Mouse (Mus musculus): ENCODE results near the gene Mael.

Mael gene

DNA sequence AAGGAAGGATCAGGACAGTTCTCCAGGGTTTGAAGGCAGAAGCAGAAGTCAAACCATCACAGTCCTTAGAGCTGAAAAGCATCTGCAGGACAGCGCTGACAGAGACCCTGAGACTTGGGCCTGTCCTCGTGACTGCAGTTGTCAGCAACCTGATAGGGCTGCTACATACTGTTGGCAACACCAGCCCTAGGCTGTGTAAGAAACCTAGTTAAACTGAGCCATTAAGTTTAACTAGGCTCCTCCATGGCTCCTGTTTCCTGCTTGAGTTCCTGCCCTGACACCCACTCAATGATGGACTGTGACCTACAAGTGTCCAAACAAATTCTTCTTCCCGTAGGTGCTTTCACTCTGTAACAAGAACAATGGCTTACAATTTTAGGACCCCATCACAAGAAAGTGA lies 33.4 kb downstream of the Mael start:
- in situ Hi-C loops (cut with MboI, MseI): no loop called here

DNA sequence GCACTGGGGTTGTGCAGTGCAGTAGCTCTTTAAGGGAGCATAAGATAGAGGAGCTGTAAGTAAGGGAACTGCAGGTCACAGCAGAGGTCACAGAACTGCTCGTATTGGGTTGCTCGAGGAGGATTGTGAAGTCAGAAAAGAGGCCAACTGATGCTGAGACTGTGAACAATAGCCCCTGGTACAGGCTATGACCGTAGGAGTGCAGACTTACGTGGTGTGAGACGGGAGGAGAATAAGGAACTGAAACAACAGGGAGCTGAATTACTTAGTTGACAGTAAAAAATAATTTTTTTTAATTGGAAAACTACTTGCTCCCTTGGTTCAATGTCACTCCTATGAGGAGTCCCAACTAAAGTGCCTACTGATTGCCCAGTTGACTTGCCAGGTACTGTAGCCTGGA lies 34.4 kb downstream of the Mael start:
- in situ Hi-C loops (cut with MboI, MseI): no loop called here

DNA sequence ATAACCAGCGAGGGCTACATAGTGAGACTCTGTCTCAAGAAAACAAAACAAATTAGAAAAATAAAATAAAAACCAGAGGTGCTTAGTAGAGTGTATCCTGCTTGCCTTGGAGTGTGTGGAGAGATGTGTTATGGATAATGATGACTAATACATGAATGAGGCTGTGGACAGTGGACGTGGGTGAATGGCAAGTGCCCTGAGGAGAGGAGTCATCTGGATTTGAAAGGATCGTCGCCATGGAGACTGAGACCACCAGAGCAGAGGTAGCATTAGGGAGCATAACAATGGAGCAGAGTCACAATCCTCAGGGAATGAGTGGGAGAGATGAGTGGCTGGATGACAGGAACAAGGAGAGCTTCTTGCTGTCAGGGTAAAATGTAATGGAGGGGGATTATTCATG lies 48.7 kb downstream of the Mael start:
- in situ Hi-C loops (cut with MboI, MseI): no loop called here

DNA sequence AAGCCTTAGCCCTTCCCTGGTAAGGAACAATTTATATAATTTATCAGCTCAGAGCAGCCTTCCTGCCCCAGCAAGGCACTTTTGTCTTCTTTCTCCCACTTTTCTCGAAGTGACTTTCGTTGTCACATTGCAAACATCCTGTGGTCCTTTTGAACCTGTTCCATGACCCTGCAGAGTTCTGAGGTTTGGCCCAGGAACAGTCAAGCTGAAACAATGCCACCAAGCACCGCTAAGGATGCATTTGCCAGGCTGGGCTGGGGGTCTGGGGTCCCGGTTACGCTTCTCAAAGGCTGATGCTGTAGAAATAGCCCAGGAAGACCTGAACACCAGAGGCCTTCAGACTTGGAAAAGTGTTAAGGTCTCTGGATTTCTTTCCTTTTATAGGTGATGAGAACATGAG lies 53.2 kb downstream of the Mael start:
- in situ Hi-C loops (cut with MboI, MseI): no loop called here

DNA sequence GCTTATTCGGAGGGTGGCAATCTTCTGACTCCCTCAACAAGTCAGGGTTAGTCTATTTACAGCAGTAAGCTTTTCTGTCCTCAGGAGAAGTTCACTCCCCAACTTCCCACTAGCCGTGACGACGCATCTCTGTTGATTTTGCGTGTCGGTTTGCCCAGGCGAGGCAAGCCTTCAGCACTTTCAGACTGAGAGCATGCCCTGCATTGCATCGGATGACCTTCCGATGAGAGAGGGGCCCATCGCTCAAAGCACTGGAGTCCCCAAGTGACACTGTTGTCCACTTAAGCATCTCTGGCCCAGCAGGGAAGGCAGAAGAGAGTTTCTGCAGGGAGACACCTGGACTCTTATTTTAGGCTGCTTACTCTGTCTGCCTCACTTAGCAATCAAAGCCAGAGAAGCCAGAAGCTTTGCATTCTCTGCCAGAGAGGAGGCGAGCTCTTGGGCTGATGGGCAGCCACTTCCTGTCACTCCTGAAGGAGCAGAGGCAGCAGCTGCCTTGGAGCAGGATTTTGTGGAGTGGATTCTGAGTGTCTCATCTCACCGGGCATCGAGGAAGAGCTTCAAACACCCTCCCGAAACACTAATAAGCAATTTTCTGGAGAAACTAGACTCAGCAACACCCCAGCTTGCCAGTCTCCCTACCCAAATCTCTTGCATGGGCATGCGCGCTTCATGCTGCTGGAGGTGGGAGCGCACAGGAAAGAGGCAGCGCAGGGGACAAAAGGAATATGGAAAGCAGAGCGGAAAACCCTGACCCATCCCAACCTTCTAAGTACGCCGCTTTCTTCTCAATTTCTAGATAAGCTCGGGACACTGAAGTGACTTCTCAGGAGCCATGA lies 53.9 kb downstream of the Mael start:
- in situ Hi-C loops (cut with MboI, MseI): no loop called here

DNA sequence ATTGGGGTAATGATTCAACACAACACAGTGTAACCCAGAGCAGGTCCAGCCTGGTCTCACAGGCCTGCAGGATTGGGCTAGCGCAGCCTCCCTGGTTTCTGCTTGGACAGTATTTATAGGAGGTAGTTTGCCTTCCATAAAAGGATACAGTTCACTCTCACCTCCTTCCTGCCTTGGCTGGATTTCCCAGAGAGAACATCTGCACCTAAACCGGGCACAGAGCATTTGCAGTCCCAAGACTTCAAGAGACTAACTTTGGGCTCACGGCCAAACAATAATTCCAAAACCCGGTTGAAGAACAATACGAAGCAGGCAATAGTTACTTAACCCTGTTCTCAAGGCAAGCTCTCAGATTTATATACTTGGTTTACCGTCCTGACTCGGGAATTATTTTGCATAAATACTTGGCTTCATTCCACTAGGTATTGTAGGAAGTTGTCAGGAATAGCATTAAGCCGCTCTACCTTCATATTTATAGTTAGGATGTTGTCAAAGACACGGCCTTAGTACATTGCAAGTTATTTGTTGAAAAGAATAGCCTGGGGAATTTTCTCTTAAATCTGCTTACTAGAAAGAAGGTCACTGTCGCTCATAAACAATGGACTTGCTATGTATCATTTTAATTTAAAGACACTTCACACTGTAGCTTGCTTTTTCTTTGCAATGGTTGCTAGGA lies 55.5 kb downstream of the Mael start:
- in situ Hi-C loops (cut with MboI, MseI): no loop called here

DNA sequence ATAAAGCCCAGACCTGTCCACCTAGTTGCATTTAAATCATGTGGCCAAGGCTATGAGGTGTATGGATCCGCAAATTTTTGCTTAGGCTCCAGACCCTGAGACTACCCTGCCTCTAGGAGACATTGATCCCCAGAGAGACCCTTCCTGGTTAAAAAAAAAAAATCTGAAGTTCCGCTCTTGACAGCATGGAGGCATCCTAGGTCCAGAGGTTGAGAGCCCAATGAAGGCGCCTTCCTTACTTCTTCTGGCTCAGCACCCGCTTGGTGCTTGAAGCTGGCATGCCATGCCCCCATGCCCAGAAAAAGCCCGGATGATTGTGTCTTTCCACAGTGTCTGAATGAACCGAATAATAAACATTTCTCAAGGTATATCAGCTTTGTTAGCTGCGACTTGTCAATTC lies 57.0 kb downstream of the Mael start:
- in situ Hi-C loops (cut with MboI, MseI): no loop called here

DNA sequence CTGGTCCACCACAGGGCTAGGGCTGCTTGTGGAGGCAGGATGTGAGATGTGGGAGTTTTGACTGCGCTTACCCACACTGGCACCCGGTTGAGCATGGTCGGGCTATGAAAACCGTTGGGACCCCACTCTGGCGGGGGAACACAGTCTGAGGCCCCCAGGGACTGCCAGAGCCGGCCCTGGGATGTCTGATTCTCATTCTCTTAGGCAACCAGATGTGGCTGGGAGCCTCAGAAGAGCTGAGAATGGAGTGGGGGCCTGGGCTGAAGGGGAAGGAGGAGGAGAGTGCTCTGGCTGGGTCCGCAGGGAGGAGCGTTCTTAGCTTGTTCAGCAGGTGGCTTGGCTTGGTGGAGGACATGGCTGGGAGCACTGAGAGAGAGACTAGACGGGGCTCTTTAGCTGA lies 64.9 kb downstream of the Mael start:
- in situ Hi-C loops (cut with MboI, MseI): no loop called here

DNA sequence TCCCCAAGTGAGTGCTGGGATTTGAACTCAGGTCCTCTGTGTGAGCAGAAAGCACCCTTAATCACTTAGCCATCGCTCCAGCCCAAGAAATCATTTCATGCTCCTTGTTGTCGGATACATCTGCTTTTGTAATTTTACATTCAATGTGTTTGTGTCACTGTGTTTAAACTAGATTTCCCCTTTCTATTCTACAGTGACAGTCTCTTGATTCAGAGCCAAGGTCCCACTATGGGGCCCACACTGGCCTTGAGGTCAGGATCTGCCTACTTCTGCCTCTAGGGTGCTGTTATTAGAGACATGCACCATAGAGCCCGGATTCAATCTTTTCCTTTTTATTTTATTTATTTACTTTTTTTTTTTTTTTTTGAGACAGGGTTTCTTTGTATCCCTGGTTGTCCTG lies 65.6 kb downstream of the Mael start:
- in situ Hi-C loops (cut with MboI, MseI): no loop called here

DNA sequence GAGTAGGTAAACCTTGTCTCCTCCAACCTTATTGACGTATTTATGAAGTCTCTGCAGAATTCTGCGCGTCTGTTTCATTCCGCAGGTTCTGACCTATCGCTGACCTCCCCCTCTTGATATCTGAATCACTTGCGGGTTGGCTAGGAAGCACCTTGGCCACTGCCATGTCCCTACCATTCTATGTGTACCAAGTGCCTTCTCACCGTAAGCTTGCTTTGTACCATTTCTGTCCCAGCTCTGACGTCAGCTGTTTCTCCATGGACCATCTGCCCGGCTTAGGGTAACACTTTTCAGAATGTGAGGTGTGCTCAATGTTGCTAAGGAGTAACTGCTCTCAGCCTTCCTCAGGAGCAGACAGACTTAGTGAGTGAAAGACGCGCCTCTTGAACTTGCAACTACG lies 67.7 kb downstream of the Mael start:
- in situ Hi-C loops (cut with MboI, MseI): no loop called here

DNA sequence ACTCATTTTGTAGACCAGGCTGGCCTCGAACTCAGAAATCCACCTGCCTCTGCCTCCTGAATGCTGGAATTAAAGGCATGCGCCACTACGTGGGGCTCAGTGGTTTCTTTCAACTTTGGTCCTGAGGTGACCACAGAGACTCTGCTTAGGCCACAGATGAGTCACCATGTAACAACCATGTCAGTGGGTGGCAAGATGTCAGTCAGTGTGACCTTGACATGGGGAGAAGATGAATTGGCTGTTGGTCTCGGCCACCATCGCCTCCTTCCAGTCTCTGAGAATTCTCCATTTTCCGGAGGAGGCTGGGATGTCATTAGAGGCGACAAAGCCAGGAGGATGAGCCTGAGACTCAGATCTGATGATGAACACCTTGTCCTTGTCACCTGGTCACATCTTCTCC lies 68.8 kb downstream of the Mael start:
- in situ Hi-C loops (cut with MboI, MseI): no loop called here

DNA sequence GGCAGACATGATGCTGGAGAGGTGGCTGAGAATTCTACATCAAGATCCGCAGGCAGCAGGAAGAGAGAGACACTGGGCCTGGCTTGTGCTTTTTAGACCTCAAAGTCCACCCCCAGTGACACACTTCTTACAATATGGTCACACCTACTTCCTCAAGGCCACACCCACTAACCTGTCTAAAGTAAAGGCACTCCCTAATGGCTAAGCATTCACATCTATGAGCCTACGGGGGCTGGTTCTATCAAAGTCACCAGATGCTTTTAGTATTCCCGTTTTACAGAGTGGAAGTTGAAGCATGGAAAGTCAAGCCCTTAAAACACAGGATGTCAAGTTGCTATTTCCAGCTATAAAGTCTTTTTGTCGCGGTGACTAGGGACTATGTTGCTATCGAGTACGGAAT lies 70.5 kb downstream of the Mael start:
- in situ Hi-C loops (cut with MboI, MseI): no loop called here

DNA sequence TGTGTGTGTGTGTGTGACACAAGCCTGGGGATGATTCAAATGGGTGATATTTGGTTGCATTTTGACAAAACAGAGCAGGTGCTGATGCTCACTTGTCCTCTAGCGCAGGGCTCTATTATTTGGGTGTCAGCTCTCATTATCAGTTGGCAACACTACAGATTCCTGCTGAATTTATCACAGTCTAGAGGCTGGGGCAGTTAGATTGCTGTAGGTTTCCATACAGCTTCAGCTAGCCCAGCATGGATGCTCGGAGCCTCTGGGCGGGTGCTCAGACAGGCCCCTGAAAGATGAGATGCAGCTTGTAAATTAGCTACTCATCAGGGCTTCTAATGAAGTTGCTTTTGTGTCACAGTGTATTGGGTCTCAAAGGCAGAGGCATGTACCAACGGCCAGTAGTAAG lies 71.1 kb downstream of the Mael start:
- in situ Hi-C loops (cut with MboI, MseI): no loop called here

DNA sequence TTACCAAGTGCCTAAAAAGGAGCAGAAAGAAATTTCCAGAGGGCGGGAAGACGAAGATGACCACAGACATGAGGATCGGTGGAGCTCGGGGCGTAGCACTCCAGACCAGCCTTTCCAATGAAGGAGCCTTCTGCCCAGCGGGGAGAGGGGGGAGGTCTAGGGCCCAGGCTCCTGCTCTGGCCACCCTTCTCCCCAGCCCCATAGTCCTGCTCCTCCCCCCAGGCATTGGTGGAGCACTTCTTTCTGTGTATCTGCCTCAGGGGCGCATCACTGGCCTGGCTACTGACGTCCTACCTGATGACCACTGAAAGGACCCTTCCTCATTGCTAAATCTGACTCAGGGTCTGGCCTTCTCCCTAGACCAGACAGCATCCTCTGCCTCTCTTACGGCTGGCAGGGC lies 73.4 kb downstream of the Mael start:
- in situ Hi-C loops (cut with MboI, MseI): no loop called here

DNA sequence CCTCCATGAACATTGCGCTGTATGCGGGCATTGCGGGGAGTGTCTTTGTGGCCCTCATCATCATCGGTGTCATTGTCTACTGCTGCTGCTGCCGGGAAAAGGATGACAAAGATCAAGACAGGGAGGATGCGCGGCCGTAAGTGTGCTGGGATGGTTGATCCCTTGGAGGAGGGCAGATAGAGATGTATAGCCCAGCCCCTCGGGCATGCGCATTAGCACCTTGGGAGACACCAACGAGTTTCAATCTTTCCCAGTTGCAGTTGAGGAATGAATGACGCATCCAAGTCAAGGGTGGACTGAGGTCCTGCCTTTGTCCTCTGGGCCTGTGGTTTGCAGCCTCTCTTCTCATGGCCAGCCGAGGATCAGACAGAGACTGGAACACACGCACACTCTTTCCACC lies 74.0 kb downstream of the Mael start:
- in situ Hi-C loops (cut with MboI, MseI): loop anchor here (5.0 kb wide), 2 partner anchors 158 to 198 kb away; no protein-coding TSS in a partner anchor

DNA sequence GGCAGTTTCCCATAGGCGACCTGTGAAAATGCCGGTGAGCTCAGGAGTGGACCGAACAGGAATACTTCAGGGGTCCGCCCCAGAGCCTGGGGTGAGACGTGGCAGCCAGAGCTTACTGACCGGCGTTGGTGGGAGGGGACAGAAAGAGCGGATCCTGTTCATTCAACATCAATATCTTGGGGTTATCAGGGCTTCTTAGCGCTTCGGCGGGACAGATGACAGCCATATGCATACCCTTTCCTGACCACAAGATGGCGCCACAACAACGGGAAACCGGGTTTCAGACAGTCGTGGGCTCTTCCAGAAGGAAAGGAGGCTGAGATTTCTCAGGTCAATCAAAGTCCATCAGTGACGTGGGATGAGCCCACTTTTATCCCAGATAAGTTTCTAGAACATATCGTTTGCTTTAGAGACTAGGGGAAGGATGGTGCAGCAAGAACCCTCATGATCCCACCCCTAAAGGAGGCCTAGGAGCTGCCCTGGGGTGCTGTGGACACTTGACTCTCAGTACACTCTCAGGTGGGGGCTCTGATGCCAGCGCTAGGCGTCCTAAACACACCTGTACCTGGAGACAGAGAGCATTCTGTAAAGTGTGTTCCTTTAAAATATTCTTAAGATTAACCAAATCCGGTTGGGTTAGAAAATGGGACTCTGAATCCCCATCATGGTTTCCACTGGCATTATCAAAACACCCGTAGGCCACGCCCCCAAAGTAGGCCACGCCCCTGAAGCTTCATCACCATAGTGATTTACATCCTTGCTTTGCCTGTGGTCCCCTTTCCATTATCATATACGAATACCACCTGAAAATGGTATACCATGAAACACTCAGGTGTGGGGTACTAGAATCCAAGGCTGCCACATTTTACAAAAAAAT lies 77.7 kb downstream of the Mael start:
- in situ Hi-C loops (cut with MboI, MseI): loop anchor here (5.0 kb wide), 2 partner anchors 161 to 201 kb away; no protein-coding TSS in a partner anchor

DNA sequence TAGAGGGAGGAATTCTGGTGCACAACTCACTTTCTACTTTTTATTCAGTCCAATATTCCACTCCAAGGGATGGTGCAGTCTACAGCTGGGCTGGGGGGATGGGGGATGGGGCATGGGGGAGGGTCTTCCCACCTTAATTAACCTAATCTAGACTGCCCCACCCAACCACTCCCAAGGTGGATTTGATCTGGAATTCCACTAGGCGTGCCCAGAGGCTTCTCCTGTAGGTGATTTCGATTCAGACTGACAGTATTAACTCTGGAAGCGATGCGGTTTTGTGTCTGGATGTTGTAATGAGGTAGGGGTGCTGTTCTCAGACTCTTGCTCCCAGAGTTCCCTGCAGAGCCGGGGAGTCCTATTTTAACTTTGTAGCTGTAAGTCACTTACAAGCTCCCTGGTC lies 78.4 kb downstream of the Mael start:
- in situ Hi-C loops (cut with MboI, MseI): loop anchor here (5.0 kb wide), 2 partner anchors 162 to 202 kb away; no protein-coding TSS in a partner anchor

DNA sequence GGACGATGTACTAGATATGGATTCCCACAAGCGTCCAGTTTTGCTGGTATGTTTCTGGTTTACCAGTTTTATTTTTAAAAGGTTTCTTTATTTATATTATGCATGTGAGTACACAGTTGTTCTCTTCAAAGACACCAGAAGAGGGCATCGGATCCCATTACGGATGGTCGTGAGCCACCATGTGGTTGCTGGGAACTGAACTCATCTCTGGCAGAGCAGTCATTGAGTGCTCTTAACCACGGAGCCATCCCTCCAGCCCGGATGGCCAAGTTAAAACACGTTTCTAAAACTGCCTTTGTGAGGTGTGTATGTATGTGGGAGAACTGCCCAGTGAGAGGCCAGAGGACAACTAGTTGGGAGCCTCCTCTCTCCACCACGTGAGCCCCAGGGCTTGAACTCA lies 79.9 kb downstream of the Mael start:
- in situ Hi-C loops (cut with MboI, MseI): loop anchor here (5.0 to 10.0 kb wide), 2 partner anchors 264 to 301 kb away; no protein-coding TSS in a partner anchor

DNA sequence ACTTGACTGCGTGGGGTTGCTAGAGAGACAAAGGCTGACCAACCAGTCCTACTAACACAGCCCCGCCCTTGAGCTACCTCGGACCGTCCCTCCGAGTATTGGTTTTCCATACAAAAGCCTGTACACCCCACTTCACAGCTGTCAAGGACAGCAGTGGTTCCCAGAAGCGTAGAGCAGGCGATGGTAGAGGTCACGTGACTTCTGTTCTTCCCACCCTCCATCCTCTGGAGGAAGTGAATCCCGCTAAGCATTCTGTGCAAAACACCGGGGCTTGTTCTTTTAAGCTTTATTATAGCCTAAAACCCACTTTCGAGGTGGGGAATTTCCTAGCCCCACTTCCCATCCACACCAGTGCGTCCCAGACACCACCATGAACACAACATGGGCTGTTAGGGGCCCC lies 80.8 kb downstream of the Mael start:
- in situ Hi-C loops (cut with MboI, MseI): loop anchor here (5.0 to 10.0 kb wide), 2 partner anchors 263 to 300 kb away; no protein-coding TSS in a partner anchor

DNA sequence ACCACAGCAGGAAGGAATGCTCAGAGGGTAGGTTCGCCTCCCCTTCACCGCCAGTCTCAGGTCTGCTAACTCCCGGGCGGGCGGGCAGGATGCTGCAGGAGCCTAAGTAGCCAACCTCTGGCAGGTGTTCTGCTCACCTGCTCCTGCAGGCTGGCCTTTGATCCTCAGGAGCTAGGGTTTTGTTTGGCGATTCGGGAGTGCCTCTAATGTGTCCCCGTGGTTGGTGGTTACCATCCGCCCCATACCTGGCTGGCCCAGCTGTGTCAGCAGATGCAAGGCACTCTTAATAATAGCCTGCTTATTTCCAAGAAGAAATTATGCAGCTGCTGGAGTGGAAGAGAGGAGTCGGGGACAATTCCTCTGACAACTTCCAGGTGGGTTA lies 83.4 kb downstream of the Mael start:
- in situ Hi-C loops (cut with MboI, MseI): loop anchor here (5.0 to 10.0 kb wide), 2 partner anchors 260 to 298 kb away; no protein-coding TSS in a partner anchor

DNA sequence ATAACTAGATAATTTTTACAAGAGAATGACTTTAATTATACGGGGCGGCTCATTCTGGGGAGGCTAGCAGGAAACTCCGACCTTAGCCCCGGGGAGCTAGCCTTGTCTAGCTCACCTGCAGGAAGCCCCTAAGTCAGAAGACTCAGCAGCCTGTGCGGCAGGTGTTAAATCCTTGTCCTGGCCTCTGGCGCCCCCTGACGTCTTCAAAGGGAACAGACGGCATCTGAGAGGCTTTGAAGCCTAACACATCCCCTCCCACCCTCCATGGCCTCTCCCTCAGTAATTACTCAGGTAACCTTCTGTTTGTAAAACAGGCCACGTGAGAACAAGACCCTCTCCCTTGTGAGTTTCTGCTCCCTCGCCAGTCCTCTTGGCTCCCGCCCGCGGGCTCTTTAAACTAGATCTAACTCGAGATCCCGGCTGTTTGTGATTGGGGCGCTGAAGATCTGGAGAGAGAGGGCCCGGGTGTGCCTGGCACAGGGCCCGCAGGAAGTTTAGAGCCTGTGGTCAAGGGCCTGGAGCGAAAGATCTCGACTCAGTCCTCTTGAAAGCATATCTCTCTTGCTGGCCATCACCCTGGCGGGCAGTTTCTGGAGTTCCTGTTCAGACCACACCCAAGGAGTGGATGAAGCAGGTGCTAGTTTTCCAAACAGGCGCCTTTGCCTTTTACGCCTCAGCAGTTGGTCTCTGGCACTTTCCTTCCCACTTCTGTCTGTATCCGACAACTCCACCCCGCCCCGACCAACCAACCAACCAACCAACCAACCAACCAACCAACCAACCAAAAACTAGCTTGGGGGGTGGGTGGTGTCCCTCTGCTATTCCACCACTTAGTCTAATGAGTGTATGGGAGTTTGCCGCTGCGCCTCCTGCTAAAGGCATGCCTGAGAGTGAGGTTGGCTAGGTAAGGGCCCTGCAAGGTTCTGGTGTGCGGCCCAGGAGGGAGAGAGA lies 84.1 kb downstream of the Mael start:
- in situ Hi-C loops (cut with MboI, MseI): loop anchor here (5.0 to 10.0 kb wide), 3 partner anchors 260 to 377 kb away; no protein-coding TSS in a partner anchor

Data from regulatory T cell (primary cell).